Mouse (Mus musculus) limb, embryonic 11.5 days (tissue): ENCODE measurements at regions not wholly inside any gene's neighbourhood (a gene's known extent, or its start where the extent isn't known, plus 50 kb on each side); places are given as distances from the start of the nearest gene placed in this dataset.

Experiments used
- ATAC-seq: fragments of 200-750 bp; cut with Nextera tagmentation; 2 replicates; pipeline ENCODE4 v1.8.0; 2017; ENCODE audit warnings: low read depth; ENCODE audit not compliant: insufficient number of reproducible peaks, low FRiP score, low TSS enrichment
- DNase-seq: peaks from one replicate; pipeline ENCODE4 v3.0.0-alpha.2; 2015; ENCODE audit warnings: low spot score
- H3K27ac ChIP-seq: fragments of 300-500 bp; sonication (generic); replicated peaks from 2 replicates; pipeline ENCODE4 v1.5.1; 2014; ENCODE audit warnings: low read depth, mild to moderate bottlenecking, low read length
- H3K27me3 ChIP-seq: fragments of 300-500 bp; sonication (generic); 2 replicates; pipeline ENCODE4 v1.6.1; 2014; ENCODE audit warnings: mild to moderate bottlenecking, low read length, mixed read lengths; ENCODE audit not compliant: control insufficient read depth, insufficient read depth
- H3K36me3 ChIP-seq: fragments of 300-500 bp; sonication (generic); 2 replicates; pipeline ENCODE4 v1.6.1; 2014; ENCODE audit warnings: mild to moderate bottlenecking, low read length, moderate library complexity, mixed read lengths; ENCODE audit not compliant: control insufficient read depth, insufficient read depth
- H3K4me1 ChIP-seq: fragments of 300-500 bp; sonication (generic); 2 replicates; pipeline ENCODE4 v1.6.1; 2014; ENCODE audit warnings: low read length, mixed read lengths; ENCODE audit not compliant: control insufficient read depth, insufficient read depth
- H3K4me2 ChIP-seq: fragments of 300-500 bp; sonication (generic); 2 replicates; pipeline ENCODE4 v1.6.1; 2014; ENCODE audit warnings: low read depth, mild to moderate bottlenecking, moderate library complexity; ENCODE audit not compliant: severe bottlenecking
- H3K4me3 ChIP-seq: fragments of 300-500 bp; sonication (generic); 2 replicates; pipeline ENCODE4 v1.5.1; 2014; ENCODE audit warnings: low read depth, low read length
- H3K9ac ChIP-seq: fragments of 300-500 bp; sonication (generic); 2 replicates; pipeline ENCODE4 v1.6.1; 2014; ENCODE audit warnings: mild to moderate bottlenecking, low read length
- H3K9me3 ChIP-seq: fragments of 300-500 bp; sonication (generic); 2 replicates; pipeline ENCODE4 v1.6.1; 2016; ENCODE audit warnings: low read length; ENCODE audit not compliant: control insufficient read depth
- WGBS: fragments of 180-500 bp; shearing (Covaris S2); extraction: QIAGEN DNeasy Blood & Tissue Kit; methylation state at CpG from one replicate; pipeline ENCODE4 v1.1.7; 2014; 5-methylcytosine and 5-hydroxymethylcytosine counted together

DNA sequence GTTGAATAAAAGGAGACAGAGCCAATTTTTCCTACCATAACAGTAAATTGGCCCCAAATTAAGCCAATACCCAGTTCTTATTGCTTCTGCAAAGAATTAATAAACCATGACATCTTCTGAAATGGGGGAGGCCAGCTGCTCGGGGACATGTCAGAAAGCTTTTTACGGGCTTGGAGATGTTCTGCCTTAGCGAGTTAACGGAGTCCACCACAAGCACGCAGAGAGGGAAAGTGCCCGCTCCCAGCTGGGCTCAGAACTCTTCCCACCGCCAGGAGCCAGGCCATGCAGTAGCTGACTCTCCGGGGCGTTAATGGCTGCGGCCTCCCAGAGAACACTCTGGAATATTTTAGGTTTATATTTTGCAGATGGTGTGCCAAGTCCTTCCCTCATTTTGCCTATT is 106.8 kb downstream of the Cdc5l start:
- WGBS = 15% methylated on average over 10 of the region's 10 CpGs
- H3K9ac ChIP-seq = no peak overlapping the region
- no peak overlapping the region; the same call in 1 of the 2 replicates for H3K27ac ChIP-seq
- H3K4me2 ChIP-seq = no peak overlapping the region
- peaks cover 17% of the 10 kb centered on the region for H3K4me1 ChIP-seq
- no peaks in the 10 kb centered on the region for H3K36me3 ChIP-seq
- no peaks in the 10 kb centered on the region for H3K9me3 ChIP-seq
- peak; percentile 71 for DNase-seq
- no peak overlapping the region for H3K4me3 ChIP-seq
- ATAC-seq = no peak; the same call in 1 of the 2 replicates
- H3K27me3 ChIP-seq = 0 out of 2 replicates have a peak, but pooled peaks cover 2% of the 10 kb centered on the region

DNA sequence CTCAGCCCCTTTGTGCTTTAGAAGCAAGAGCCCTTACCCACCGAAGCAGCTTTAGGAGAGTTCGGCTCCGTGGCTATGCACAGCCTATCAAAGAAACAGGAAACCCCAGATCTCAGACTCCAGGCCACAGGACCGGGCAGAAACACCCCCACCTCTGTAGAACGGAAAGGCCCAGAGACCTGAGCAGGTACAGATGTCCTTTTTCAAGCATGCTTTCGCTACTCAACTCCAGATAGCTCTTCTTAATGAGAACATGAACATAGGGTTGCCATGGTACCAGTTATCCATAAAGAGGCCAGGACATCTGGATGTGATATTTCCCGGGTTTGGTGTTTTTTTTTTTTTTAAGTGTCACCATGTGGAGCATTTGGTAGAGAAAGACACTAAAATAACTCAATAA is 107.4 kb downstream of the Cdc5l start:
- H3K4me2 ChIP-seq = peak overlapping the region; percentile 15; the same call in 1 of the 2 replicates
- H3K9me3 ChIP-seq = no peaks in the 10 kb centered on the region
- H3K4me3 ChIP-seq = no peak overlapping the region
- ATAC-seq (peak; percentile 64; the same call in 1 of the 2 replicates), DNase-seq (peak; percentile 74)
- no peaks in the 10 kb centered on the region for H3K36me3 ChIP-seq
- H3K27ac ChIP-seq = peak overlapping the region; percentile 38; the same call in 1 of the 2 replicates
- peaks cover 17% of the 10 kb centered on the region for H3K4me1 ChIP-seq
- H3K27me3 ChIP-seq = 0 out of 2 replicates have a peak, but pooled peaks cover 2% of the 10 kb centered on the region
- WGBS = 10% methylated on average over 7 of the region's 7 CpGs
- no peak overlapping the region for H3K9ac ChIP-seq

DNA sequence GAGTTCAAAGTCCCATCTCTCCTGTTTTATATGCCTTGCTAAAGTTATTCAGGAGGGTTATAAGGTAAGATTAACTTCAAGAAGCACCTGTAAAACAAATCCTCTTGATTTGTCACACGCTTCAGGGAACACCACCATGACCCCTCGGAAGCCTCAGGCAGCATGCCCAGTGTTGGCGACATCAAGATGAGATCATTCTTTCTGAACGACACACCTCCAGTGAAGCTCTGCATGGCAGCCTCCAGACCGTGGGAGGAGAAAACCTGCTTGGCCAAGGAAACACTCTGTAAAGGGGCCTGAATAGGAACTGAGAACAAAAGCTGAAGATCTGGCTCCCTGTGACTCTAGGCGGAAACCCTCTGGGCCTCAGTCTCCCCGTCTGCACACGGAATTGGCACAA is 110.7 kb downstream of the Cdc5l start:
- H3K4me1 ChIP-seq = peaks cover 36% of the 10 kb centered on the region
- WGBS = 80% methylated on average over 8 of the region's 8 CpGs
- ATAC-seq = no peak

DNA sequence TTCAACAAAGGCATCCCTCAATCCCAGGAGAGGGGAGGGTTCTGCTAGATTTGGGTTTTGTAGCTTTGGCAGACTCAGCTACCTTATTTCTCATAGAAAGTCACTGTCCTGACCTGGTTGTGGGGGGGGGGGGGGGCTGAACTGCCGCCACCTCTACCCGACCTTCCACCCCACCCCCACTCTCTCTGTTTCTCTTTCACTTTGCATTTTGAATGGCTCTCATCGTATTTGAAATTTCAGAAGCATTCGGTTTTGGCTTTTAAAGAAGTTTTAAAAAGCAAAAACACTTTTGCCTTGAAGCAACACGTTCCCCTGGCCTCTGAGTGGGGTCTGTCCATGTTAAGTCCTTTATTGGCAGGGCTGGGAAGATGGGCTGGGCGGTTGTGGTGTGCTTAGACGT is 113.5 kb downstream of the Cdc5l start:
- DNase-seq (no peak), ATAC-seq (no peak)
- Histone ChIP-seq H3K27me3 (no peaks in the 10 kb centered on the region), H3K4me2 (no peak overlapping the region), H3K27ac (no peak overlapping the region), H3K36me3 (no peaks in the 10 kb centered on the region), H3K4me3 (no peak overlapping the region), H3K9me3 (no peaks in the 10 kb centered on the region), H3K4me1 (peaks cover 25% of the 10 kb centered on the region), H3K9ac (no peak overlapping the region)
- 62% methylated on average over 7 of the region's 7 CpGs for WGBS

More for the DNA sequence above, 110.7 kb downstream of the Cdc5l start:
- Histone ChIP-seq H3K9me3 (no peaks in the 10 kb centered on the region), H3K36me3 (no peaks in the 10 kb centered on the region), H3K27me3 (0 out of 2 replicates have a peak, but pooled peaks cover 1% of the 10 kb centered on the region), H3K9ac (no peak overlapping the region), H3K4me2 (no peak overlapping the region), H3K4me3 (no peak overlapping the region), H3K27ac (no peak overlapping the region)
- no peak for DNase-seq

DNA sequence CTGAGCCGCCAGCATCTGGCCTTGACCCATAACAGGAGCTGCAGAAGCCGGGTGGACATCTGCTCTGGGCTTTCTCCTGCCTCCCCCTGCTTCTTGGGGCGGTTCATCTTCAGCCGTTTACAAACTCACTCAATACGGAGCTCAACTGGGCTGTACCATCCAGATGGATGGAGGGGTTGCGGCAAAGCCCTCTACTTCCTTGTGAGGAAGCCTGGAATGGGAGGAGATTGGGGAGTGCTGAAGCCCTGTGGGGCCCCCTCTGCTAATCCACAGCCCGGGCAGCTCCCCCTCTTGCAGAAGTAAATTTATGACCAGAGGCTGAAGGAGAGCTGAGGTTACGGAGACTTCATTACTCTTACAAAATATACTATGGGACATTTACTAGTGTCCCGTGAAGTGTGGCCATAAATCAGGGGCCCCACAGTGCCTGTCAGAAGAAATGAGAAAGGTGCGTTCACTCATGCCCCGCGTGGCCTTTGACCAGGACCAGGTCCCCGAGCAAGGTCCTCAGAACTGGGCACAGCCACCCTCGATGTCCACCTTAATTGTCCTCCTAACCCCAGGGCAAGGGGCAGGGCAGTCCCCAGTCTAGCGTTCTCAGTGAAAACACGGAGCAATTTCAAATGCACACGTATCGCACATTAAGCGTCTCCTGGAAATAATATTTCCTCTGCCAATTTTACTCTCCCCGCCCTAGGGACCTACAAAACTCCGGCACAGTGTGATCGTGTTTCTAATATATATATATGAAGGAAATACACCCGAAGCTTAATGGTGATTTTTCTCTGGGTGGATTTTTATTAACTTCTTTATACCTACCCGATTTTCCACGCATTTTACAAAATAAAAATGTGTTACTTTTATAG is 115.1 kb downstream of the Cdc5l start:
- Histone ChIP-seq H3K9ac (no peak overlapping the region), H3K4me2 (peak overlapping the region; percentile 34), H3K4me1 (peaks cover 24% of the 10 kb centered on the region), H3K4me3 (no peak overlapping the region), H3K27me3 (no peaks in the 10 kb centered on the region), H3K36me3 (no peaks in the 10 kb centered on the region), H3K27ac (peak overlapping the region; percentile 30; the same call in 1 of the 2 replicates), H3K9me3 (no peaks in the 10 kb centered on the region)
- 20% methylated on average over 25 of the region's 25 CpGs for WGBS
- DNase-seq (peak; percentile 77), ATAC-seq (peak; percentile 85)

DNA sequence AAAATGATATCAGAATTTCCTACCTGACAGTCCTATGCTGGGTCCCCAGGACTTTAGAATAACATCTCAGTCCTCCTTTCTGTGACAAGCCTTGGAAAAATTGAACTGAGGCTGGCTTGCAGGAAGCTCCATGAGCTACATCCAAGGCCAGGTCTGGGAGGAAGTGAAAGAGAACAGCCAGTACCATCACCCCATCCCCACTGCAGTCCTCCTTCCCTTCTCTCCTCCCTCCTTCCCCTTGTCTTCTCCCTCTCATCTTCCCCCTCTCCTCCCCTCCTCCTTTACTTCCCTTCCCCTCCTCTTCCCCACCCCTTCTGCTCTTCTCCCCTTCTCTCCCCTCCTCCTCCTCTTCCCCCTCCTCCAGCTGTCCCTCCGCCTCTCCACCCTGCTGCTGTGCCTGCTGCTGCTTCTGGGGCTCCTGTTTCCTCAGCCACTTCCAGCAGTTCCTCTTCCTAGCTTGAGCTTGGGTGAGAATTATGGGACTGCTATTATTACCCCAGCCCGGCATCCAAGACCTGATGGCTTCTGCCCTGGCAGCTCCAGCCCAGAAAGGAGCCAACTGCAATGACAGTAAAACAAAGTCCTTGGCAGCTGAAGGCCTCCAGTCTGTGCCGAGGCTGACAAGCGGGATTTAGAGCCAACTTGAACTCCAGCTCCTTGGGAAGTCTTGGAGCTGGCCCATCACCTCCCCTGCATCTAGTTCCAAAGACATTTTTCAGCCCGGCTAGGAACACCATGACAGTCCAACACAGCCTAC is 120.8 kb downstream of the Cdc5l start:
- H3K36me3 ChIP-seq = no peaks in the 10 kb centered on the region
- peaks cover 4% of the 10 kb centered on the region for H3K4me1 ChIP-seq
- H3K27me3 ChIP-seq = no peaks in the 10 kb centered on the region
- no peak overlapping the region for H3K4me3 ChIP-seq
- H3K9me3 ChIP-seq = peaks cover 7% of the 10 kb centered on the region; the same call in 1 of the 2 replicates
- H3K9ac ChIP-seq = no peak overlapping the region
- ATAC-seq (no peak), DNase-seq (no peak)
- WGBS = 56% methylated on average over 5 of the region's 5 CpGs
- H3K4me2 ChIP-seq = no peak overlapping the region
- H3K27ac ChIP-seq = no peak overlapping the region

DNA sequence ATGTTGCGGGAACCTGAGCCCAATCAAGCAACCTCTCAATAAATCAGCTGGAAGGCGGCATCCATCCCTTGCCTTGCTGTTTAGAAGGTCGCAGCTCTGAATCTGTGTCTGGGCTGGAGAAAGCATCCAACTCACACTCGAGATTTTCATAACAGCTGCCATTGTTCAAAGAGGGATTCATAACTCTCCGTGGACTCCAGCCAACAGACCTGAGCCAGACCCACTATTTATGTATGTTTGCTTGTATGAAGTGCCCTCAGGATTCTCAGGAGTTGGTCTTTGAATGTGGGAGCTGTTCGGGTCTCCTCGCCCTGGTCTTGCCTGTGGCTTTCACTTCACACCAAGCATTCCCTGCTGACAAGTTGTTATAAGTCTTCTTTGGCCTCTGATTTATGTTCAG is 127.0 kb downstream of the Cdc5l start:
- peaks cover 7% of the 10 kb centered on the region; the same call in 1 of the 2 replicates for H3K9me3 ChIP-seq
- H3K9ac ChIP-seq = no peak overlapping the region
- DNase-seq = no peak
- no peak for ATAC-seq
- no peak overlapping the region for H3K4me2 ChIP-seq
- 68% methylated on average over 7 of the region's 7 CpGs for WGBS
- H3K4me1 ChIP-seq = peaks cover 4% of the 10 kb centered on the region; the same call in 1 of the 2 replicates
- no peak overlapping the region for H3K27ac ChIP-seq
- H3K4me3 ChIP-seq = no peak overlapping the region
- H3K27me3 ChIP-seq = no peaks in the 10 kb centered on the region
- H3K36me3 ChIP-seq = no peaks in the 10 kb centered on the region

DNA sequence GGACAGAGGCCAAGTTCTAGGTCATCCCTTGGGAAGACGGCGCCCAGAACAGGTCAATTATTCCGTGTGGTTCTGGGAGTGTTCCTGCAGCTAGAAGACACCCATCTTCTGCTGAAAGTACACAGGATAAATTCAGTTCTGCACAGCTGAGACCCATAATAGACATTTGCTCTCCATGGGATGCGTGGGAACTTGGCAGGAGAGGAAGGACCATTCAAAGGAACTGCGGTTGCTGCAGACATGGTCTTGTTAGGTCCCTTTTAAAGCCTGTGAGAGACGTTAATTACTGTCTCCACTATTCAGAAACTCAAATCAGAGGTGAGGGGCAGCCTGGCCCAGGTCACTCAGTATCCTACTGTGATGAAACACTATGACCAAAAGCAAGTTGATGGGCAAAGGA is 130.4 kb downstream of the Cdc5l start:
- Histone ChIP-seq H3K36me3 (no peaks in the 10 kb centered on the region), H3K4me2 (no peak overlapping the region), H3K4me1 (peaks cover 9% of the 10 kb centered on the region), H3K27ac (no peak overlapping the region), H3K9ac (no peak overlapping the region), H3K27me3 (no peaks in the 10 kb centered on the region), H3K4me3 (no peak overlapping the region), H3K9me3 (no peaks in the 10 kb centered on the region)
- DNase-seq = no peak
- ATAC-seq = no peak
- WGBS = 82% methylated on average over 6 of the region's 6 CpGs
